Mouse (Mus musculus): ENCODE measurements at regions not wholly inside any gene's neighbourhood (a gene's known extent, or its start where the extent isn't known, plus 50 kb on each side); places are given as distances from the start of the nearest gene placed in this dataset.

GRCm38 (mm10) chr5:59669153-59669552 is 1951.4 kb downstream of the Pcdh7 start:
- DNase-seq (ENCODE audit: low spot score) (no peak), ATAC-seq (no peak)
- H3K4me1 ChIP-seq (ENCODE audit: insufficient read depth, low read length), result no peaks in the 10 kb centered on the region
- TF ChIP-seq CTCF (IDR thresholded peaks at IDR 0.05; ENCODE audit: low read depth), result no peak
- H3K9me3 ChIP-seq (ENCODE audit: low read length), result no peaks in the 10 kb centered on the region
- no peak overlapping the region for H3K4me2 ChIP-seq (ENCODE audit: low read depth, low read length)
- no peak overlapping the region for H3K9ac ChIP-seq (replicated peaks; ENCODE audit: low read length)
- 81% methylated on average over 1 of the region's 1 CpGs for WGBS
- no peaks in the 10 kb centered on the region for H3K36me3 ChIP-seq (ENCODE audit: insufficient read depth, low read length)
- no peak overlapping the region for H3K27ac ChIP-seq
- no peak overlapping the region for H3K4me3 ChIP-seq (ENCODE audit: low read length)
- no peaks in the 10 kb centered on the region for H3K27me3 ChIP-seq (ENCODE audit: insufficient read depth, low read length)

DNA sequence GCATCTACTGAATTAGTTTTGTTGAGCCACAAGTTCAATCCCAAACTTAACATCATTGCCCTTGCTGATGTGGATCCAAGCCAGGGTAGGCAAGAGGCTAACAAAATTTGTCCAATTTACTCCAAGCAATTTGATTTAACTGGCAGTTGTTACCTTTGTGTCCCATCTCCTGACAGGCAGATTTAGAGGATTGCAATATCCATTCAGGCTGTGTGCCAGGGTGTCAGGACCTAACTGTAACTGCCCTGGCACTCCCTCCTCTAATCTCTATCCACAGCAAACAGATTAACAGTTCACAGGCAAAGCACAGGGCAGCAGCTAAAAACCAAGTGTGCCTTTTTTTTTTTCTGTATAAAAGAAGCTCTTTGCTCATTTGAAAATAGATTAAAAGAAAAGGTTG is 1982.2 kb downstream of the Pcdh7 start:
- H3K27ac ChIP-seq, result no peak overlapping the region
- no peak for TF ChIP-seq CTCF (IDR thresholded peaks at IDR 0.05; ENCODE audit: low read depth)
- H3K9me3 ChIP-seq (ENCODE audit: low read length), result no peaks in the 10 kb centered on the region
- no peak for ATAC-seq
- no peaks in the 10 kb centered on the region for H3K27me3 ChIP-seq (ENCODE audit: insufficient read depth, low read length)
- H3K4me3 ChIP-seq (ENCODE audit: low read length), result no peak overlapping the region
- H3K36me3 ChIP-seq (ENCODE audit: insufficient read depth, low read length), result no peaks in the 10 kb centered on the region
- no peaks in the 10 kb centered on the region for H3K4me1 ChIP-seq (ENCODE audit: insufficient read depth, low read length)
- peak; percentile 13 for DNase-seq (ENCODE audit: low spot score)
- no peak overlapping the region for H3K4me2 ChIP-seq (ENCODE audit: low read depth, low read length)
- no peak overlapping the region for H3K9ac ChIP-seq (replicated peaks; ENCODE audit: low read length)

DNA sequence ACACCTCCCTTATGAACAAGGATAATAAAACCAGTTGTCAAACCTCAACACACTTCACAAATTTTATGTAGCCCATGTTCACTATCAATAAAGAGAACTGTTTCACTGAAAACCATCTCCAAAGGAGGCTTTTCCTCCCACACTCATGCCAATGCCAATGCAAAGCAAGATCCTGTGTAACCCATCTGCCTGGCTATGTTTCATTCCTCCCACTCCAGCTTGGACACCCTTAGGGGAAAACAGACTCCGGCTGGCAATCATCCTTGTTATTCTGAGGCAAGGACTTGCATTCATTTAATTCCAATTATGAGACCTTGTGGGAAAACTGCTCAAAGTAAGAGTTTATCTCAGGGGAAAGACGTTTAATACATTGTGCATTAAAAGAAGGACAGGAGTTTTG is 1997.7 kb downstream of the Pcdh7 start:
- DNase-seq (ENCODE audit: low spot score) (peak; percentile 3), ATAC-seq (no peak)
- Histone ChIP-seq H3K4me2 (ENCODE audit: low read depth, low read length) (no peak overlapping the region), H3K9me3 (ENCODE audit: low read length) (no peaks in the 10 kb centered on the region), H3K9ac (replicated peaks; ENCODE audit: low read length) (no peak overlapping the region), H3K27ac (no peak overlapping the region), H3K4me1 (ENCODE audit: insufficient read depth, low read length) (no peaks in the 10 kb centered on the region), H3K4me3 (ENCODE audit: low read length) (no peak overlapping the region), H3K36me3 (ENCODE audit: insufficient read depth, low read length) (no peaks in the 10 kb centered on the region), H3K27me3 (ENCODE audit: insufficient read depth, low read length) (no peaks in the 10 kb centered on the region)
- no peak for TF ChIP-seq CTCF (IDR thresholded peaks at IDR 0.05; ENCODE audit: low read depth)
- 46% methylated on average over 2 of the region's 2 CpGs for WGBS

DNA sequence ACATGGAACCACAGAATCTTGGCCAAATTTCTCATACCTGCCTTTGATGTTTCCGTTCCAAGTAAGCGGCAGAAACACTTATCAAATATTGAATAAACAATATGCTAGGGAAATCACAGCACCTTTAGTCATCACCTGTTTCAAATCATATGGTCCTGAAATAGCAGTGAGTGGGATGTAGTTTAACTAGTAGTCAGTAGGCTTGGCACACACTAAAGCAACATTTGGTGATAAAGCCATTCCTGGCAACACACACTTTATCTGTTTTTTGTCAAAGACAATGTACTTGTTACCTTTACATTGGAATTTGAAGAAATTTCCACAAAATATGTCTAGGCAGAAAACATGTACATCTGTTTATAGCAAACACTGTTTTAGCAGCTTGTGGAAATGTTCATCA is 2038.5 kb downstream of the Pcdh7 start:
- no peaks in the 10 kb centered on the region for H3K36me3 ChIP-seq (ENCODE audit: insufficient read depth, low read length)
- H3K4me1 ChIP-seq (ENCODE audit: insufficient read depth, low read length), result no peaks in the 10 kb centered on the region
- no peaks in the 10 kb centered on the region for H3K9me3 ChIP-seq (ENCODE audit: low read length)
- 93% methylated on average over 2 of the region's 2 CpGs for WGBS
- H3K4me3 ChIP-seq (ENCODE audit: low read length), result no peak overlapping the region
- no peak overlapping the region for H3K4me2 ChIP-seq (ENCODE audit: low read depth, low read length)
- ATAC-seq (no peak), DNase-seq (ENCODE audit: low spot score) (no peak)
- no peak for TF ChIP-seq CTCF (IDR thresholded peaks at IDR 0.05; ENCODE audit: low read depth)
- H3K27me3 ChIP-seq (ENCODE audit: insufficient read depth, low read length), result no peaks in the 10 kb centered on the region
- no peak overlapping the region for H3K27ac ChIP-seq
- H3K9ac ChIP-seq (replicated peaks; ENCODE audit: low read length), result no peak overlapping the region

DNA sequence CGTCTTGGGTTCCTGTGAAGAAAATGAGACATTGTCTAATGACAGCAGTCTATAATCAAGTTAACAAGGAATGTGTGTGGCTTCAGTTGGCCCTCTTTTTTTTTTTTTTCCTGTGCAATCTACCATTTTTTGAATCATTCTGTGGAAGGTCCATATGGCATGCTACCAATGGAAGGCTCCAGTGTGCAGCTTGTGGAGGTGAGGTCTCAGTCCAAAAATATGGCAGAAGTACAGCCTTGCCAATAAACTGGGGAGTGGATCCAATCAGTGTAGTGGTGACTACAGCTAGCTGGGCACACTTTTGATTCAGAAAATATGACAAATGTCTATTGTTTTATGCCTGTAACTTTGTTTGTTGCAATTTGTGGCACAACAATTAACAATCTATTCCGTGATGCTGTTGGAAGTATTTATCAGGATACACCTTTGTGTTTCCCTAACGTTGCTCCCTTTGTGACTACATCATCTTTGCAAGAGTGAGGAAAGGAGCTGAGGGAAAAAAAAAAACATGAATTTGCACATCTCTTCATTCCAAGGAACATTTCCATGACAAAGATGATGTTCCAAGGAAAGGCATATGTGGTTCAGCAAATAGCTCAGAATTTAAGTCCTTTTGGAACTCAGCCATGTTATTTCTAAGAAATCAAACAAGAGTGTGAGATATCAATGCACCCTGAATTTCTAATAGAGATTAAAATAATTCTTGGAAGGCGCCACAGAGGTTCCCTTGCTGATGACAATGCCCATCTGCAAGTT is 2039.1 kb downstream of the Pcdh7 start:
- no peak overlapping the region for H3K9ac ChIP-seq (replicated peaks; ENCODE audit: low read length)
- no peaks in the 10 kb centered on the region for H3K36me3 ChIP-seq (ENCODE audit: insufficient read depth, low read length)
- H3K4me2 ChIP-seq (ENCODE audit: low read depth, low read length), result no peak overlapping the region
- H3K27ac ChIP-seq, result no peak overlapping the region
- TF ChIP-seq CTCF (IDR thresholded peaks at IDR 0.05; ENCODE audit: low read depth), result no peak
- WGBS, result 76% methylated on average over 4 of the region's 4 CpGs
- H3K27me3 ChIP-seq (ENCODE audit: insufficient read depth, low read length), result no peaks in the 10 kb centered on the region
- DNase-seq (ENCODE audit: low spot score) (peak; percentile 2), ATAC-seq (no peak)
- no peaks in the 10 kb centered on the region for H3K4me1 ChIP-seq (ENCODE audit: insufficient read depth, low read length)
- H3K9me3 ChIP-seq (ENCODE audit: low read length), result no peaks in the 10 kb centered on the region
- no peak overlapping the region for H3K4me3 ChIP-seq (ENCODE audit: low read length)
